Mouse (Mus musculus): ENCODE measurements around the gene Irf8.

Irf8 gene

DNA sequence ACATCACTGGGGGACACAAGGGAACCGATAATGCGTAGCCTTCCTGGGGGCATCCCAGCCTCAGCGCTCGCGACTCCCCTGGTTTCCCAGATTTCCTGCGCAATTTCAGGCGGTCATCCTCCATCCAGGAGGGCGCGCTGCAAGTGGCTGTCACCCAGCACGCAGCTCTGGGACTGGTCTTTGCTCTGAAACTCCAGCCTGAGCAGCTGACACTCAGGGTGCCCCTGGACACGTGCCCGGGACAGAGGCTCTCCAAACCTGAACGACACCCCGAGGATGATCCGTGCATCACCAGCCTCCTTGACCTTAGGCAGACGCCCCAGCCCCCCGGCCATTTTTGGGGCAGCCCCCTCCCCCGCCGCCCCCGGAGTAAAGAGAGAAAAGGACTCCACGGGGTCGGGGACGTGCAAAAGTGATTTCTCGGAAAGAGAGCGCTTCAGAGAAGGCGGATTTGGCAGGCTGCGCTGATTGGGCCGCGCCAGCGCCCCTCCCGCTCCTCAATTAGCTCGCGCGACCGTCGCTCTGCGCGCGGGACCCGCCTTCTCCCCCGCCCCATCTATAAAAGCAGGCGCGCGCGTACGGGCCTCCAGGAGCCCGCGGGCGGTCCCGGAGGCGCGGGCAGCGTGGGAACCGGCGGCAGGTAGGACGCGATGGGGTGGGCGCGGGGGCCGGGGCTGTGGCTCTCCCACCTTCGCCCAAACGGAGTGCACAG, at the start of gene Irf8:
TSS of gene Irf8 (plus strand) at position 589 of the 712 bp plus-strand sequence.
- TF ChIP-seq GATA4 (IDR thresholded peaks at IDR 0.05; ENCODE audit: insufficient replicate concordance, low read length): no peak

DNA sequence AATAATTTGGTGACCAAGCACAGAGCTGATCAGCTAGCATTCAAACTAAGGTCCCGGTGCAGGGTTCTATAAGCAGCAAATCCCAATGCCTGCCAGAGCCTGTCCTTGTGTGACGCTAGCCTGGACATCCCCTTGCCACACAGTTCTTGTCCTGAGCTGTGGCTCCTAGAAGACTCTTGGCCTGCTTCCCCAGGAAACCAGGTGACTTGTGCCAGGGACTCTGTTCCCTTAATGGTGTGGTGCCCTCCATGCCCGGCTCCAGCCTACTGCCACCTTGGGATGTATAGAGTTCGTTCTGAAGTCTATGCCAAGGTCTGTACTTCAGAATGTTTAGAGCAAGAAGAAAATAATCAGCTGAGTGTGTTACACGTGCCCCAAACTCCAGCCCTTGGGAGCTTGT, 49.6 kb upstream of the Irf8 start:
- TF ChIP-seq GATA4 (IDR thresholded peaks at IDR 0.05; ENCODE audit: insufficient replicate concordance, low read length): no peak

DNA sequence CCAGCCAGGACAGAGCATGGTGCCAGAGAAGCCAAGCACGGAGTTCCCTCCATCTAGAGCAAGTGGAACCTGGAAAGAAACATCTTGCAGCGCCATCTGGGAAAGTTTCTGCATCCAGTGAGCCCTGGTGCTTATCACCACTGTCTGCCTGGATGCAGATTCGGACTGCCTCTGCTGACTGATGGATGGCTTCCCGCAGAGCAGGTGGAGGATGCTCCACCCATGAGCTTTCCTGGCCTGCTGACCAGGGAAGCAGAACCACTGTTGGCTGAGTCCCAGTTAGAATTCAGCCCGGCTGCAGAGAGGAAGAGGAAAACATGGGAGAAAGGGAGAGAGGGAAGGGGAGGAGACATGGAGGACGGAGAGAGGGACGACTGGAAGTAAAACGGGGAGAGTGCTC, 48.4 kb upstream of the Irf8 start:
- TF ChIP-seq GATA4 (IDR thresholded peaks at IDR 0.05; ENCODE audit: insufficient replicate concordance, low read length): no peak

DNA sequence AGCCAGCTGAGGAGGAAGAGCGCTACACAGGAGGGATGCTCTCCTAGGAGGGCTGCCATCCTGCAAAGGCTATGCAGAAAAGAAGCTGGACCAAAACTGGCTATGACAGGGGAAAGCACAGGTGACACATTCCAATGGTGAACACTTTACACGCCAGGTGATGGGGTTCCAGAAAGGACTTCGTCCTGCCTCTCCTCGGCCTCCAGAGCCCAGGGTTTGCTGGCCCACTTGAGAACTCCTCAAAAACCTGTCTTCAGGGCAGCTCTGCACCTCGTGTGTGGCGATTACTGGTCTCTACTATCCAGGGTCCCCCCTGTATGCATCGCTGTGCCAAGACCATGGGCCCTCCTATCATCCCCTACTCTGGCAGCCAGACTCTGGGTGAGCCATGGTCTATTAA, 47.6 kb upstream of the Irf8 start:
- no peak for TF ChIP-seq GATA4 (IDR thresholded peaks at IDR 0.05; ENCODE audit: insufficient replicate concordance, low read length)

DNA sequence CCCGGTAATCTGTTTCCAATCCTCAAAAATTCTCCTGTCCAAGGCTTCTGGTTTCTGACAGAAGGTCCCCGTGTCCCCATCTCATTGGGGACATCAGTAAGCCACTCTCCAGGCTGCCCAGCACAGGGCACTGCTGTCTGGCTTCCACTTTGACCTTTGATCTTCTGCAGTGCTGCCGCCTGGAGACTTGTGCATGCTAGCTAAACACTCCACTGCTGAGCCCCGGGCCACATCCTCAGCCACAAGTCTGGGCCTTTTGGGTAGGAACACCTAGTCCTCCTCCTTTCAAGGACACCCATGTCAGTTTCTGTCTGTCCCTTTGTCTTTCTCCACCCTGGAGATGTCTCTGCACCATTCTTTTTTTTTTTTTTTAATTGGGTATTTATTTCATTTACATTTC, 43.2 kb upstream of the Irf8 start:
- TF ChIP-seq GATA4 (IDR thresholded peaks at IDR 0.05; ENCODE audit: insufficient replicate concordance, low read length): no peak

DNA sequence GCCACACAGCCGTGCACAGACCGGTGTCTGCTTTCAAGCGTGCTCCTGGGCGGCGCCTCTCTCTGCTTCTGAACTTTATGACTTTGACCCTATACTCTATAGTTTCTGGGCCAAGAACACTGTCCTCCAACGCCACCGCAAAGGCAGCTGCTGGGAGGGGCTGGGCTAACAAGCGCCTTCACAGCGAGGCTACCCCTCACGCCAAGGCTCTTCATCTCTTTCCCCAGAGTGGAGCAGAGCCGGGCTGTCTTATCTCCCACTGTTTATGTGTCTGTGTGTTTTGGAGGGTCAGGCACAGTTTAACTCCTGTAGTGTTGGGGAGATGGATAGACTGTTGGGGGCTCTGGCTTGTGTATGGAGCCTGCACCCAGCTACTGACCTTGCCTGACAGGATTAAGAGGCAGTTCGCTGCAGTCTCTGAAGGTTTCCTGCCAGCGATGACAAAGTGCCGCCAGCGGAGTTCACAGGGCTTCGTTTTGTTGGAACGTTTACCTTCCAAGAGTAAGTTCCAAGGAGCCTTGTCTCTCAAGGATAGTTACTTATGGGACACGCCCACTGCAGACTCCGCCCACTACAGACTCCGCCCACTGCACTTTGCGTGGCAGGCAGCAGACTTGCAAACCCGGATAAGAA, 42.2 kb upstream of the Irf8 start:
- TF ChIP-seq GATA4 (IDR thresholded peaks at IDR 0.05; ENCODE audit: insufficient replicate concordance, low read length): no peak

DNA sequence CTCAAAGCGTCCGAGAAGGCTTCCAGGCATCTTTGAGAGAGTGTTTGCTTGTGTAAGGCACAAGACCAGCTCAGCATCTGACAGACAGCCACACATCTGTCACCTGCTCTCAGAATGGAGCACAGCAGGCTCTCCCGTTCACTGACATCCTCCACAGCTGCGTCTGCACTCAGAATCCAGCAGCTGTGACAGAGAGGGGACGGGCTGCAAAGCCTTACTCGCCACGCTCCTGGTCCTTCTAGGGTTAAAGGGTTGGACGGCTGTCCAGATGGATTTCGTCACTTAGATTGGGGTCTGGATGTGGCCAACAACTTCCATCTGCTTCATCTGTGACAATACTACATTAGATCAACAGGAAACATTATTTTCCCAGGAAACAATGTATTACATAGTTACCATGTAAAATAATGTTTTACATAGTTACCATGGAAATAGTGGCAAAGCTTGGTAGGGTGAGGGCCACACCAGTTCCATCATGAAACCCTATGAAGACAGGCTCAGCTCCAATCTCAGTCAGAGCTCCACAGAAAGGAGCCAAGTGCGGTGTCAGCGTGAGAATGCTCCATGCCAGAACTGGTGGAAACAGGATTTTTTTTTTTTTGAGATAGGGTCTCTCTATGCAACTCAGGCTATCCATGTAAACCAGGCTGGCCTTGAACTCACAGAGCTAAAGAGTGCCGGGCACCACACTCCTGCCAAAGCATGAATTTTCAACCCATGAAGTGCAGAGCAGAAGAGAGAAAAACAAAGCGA, 39.6 kb upstream of the Irf8 start:
- TF ChIP-seq GATA4 (IDR thresholded peaks at IDR 0.05; ENCODE audit: insufficient replicate concordance, low read length): no peak

DNA sequence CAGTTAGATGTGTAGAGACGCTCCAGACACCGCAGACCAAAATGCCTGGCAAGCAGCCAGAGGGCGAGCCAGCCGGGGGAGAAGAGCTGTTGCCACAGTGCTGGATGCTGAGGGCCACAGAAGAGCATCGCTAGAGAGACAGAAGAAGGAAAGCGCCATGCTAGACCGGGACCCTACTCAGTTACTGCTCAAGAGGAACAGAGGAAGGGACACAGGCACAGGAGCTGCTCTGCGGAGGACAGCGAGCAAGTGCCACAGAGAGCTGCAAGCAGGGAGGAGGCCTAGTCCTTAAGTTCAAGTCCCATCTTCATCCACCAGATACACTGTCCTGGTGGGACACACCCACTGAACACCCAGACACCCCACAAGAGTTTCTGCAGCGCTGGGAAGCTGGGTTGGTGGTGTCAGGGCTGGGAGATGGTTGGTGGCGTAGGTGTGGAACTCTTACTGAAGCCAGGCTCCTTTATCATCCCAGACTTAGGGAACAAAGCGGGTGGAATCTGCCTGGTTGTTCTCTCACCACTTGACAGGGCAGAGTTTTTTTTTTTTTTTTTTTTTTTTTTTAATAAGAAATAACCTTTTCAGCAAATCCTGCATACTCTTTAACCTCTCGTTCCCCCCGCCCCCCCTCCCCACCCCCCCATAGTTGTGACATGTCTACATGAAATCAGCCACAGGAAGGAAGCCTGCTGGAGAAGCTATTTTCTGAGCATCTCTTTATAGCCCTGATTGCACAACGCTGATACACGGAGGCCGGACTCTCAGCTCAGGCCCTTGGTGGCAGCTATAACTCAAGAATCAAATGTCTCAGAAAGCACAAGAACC, 38.8 kb upstream of the Irf8 start:
- no peak for TF ChIP-seq GATA4 (IDR thresholded peaks at IDR 0.05; ENCODE audit: insufficient replicate concordance, low read length)

DNA sequence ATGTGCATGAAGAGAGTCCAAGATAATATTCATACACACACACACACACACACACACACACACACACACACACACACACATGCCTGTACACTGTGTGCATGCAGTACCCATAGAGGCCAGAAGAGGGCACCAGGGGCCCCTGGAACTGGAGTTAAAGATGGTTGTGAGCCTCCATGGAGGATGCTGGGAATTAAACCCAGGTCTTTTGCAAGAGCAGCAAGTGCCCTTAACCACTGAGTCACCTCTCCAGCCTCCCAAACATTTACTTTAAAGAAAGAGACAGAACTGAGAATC, 38.2 kb upstream of the Irf8 start:
- no peak for TF ChIP-seq GATA4 (IDR thresholded peaks at IDR 0.05; ENCODE audit: insufficient replicate concordance, low read length)

DNA sequence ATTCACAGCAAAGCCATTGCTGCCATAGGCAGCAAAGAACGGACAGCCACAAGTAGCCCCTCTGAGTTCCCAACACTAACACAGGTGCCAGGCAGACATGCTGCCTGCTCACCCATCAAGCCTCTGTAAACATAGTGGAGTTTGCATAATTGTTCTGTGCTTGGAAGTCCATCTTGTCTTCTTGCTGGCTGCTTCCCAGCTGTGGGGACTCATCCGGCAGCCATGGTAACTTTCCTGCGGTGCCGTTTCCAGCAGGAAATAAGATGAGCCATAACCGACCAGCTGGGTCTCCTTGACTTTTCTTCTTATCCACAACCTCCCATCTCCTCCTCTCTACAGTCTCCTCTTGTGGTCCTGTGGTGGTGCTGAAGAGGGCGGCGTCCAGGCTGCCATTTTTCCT, 37.7 kb upstream of the Irf8 start:
- no peak for TF ChIP-seq GATA4 (IDR thresholded peaks at IDR 0.05; ENCODE audit: insufficient replicate concordance, low read length)

DNA sequence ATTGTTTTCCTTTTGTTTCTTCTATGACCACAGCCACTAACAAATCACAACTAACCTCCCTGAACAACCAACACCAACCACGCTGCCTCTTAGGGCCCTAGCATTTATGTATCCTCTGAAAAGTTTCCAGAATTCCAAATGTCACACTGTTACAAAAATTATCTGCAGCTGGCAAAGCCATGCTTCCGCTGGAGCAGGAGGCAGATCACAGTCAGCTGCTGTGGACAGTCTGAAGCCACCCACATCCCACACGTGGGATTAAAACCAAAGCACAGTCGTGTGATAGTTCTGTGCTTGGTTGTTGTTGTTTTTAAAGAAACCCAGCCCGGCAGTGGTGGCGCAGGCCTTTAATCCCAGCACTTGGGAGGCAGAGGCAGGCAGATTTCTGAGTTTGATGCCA, 37.1 kb upstream of the Irf8 start:
- no peak; the same call in 1 of the 2 replicates for TF ChIP-seq GATA4 (IDR thresholded peaks at IDR 0.05; ENCODE audit: insufficient replicate concordance, low read length)

DNA sequence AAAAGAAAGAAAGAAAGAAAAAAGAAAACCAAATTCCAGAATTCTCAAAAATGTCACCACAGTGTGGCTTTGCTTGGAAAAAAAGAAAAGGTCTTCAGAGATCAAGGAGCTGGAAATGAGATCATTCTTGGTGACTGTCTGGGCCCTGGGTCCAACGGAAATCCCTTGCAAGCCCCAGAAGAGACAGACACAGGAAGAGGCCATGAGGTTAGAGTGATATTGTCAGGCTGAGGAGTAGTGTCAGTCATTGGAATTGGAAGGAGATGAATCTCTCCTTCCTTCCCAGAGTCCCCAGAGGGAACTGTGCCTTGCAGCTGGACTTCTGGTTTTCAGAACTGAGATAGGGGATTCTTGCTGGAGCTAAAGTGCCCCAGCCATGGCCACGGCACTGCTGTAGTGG, 36.6 kb upstream of the Irf8 start:
- peak; percentile 76 for TF ChIP-seq GATA4 (IDR thresholded peaks at IDR 0.05; ENCODE audit: insufficient replicate concordance, low read length)

DNA sequence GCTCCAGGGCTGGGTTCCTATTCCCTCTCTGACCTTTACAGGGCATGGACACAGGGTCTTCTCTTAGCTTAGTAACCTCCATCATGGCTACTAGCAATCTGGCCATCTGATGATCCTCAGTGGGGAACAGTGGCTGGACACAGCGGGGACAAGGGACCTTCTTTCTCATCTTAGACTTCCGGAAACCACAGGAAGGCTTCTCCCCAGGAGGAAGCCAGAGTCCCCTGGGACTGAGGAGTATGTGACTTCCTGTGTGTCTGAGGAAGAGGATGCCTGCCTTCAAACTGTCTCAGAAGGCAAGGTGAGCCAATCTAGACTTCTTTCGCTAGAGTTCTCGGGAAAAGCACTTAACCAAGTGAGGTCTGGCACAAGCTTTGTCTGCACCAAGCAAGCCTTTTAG, 36.1 kb upstream of the Irf8 start:
- no peak for TF ChIP-seq GATA4 (IDR thresholded peaks at IDR 0.05; ENCODE audit: insufficient replicate concordance, low read length)

DNA sequence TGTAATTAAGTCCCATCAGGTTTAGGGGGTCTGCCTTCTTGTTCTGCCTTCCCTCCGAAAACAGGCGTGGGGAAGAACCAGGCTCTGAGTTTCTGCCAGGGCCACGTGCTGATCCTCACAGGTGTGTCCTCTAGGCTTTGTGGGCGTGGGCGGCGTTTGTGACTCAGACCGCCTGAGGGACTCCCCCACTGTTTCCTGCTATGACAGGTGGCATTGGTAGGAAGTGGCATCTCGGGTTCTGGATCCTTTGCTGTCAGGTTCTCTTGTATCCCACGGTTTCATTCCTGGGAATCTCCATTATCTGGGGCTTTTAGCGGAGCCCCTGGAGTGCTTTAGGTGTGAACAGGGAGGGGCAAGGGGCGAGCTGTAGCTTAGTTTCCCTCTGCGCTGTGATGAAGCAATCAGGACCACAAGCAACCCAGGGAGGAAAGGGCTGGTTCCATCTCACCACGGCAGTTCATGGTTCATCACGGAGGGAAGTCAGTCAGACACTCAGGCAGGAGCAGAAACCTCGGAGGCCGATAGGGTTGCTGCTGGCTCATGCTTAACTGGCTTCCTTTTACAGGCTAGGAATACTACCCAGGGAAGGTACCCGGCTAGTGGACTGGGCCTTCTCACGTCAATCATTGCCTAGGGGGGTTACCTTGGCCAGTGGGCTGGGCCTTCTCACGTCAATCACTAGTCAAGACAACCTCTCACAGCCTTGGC, 34.2 kb upstream of the Irf8 start:
- TF ChIP-seq GATA4 (IDR thresholded peaks at IDR 0.05; ENCODE audit: insufficient replicate concordance, low read length): no peak

DNA sequence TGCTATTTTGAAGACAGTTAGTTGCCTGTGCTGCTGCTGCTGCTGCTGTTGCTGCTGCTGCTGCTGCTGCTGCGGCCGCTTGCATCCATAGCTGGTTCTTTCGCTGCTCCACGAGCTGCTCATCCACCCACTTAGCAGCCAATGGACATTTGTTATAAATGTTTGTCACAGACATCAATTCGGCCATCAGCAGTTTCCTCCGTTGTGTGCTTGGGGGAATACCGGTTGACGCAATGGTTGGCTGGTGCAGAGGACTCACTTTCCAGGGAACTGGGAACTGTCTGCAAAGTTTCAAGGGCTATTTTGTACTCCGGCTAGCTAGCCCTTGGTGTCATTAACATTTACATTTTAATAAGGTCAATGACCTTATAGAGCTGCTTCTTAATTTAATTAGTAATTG, 32.0 kb upstream of the Irf8 start:
- TF ChIP-seq GATA4 (IDR thresholded peaks at IDR 0.05; ENCODE audit: insufficient replicate concordance, low read length): no peak

Measured in liver, adult (tissue).